Mouse (Mus musculus): ENCODE results near the gene Fam83f.
A peak's percentile ranks its signal among the peaks of the same experiment; 100 is the strongest.

Gene Fam83f

DNA sequence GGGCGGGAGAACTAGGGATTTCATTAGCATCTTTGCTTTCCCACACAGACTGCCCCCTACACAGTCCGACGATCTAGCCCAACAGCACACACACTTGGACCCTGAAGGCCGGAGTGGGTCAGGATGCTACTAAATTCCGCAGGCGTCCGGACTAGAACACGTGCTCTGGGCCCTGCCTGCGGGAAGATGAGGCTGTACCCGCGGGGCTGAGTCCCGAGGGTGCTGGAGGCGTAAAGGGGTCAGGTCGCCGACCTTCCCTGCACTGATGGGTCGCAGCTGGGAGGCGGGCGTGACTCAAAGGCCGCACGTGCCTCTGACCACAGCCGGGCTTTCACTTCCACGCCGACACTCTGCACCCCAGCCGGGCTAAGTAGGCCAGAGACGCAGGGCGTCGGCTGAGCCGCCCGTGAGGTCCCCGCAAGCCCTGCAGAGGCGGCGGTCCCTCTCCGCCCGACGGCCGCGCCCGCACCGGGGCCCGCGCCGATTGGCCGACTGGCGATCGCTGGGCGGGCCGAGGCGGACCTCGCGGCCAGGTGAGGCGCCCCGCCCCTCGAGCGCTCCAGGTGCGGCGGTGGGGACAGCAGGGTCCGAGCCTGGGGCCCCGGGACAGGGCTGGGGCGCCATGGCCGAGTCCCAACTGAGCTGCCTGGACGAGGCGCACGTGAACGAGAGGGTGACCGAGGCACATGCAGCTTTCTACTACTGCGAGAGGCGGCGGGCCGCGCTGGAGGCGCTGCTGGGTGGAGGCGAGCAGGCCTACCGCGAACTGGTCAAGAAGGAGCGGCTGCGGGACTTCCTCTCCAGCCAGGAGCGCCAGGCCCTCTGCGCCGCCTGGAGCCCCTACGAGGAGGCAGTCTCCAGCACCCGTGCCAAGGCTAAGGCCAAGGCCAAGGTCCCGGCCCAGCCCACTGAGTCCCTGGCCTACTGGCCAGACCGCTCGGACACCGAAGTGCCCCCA, at the start of gene Fam83f:
Gene Fam83f (plus strand): TSS at position 553 of the 958 bp plus-strand sequence.
- DNase-seq (ENCODE audit: low spot score), result peak; percentile 46

GRCm38 (mm10) chr15:80623171-80623837, 48.3 kb upstream of the Fam83f start:
- DNase-seq (ENCODE audit: low spot score), result no peak

GRCm38 (mm10) chr15:80626472-80626871, 45.2 kb upstream of the Fam83f start:
- DNase-seq (ENCODE audit: low spot score), result no peak

DNA sequence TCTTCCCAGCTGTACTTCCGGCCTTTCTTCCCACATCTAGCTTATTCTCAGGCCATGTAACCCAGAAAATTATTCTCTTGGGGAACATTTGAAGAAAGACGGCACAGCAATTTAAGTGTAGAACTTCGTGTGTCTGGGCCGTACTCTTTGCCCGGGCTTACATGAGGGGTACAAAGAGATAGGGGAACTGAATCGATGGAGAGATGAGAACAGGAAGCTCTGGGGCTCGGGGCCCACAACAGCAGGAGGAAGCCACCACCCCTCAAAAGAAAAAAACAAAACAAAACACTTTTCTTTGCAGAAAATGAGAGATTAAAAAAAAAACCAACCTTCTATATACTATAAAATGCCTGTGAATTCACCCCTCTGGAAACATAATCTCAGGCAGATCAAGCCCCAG, 41.5 kb upstream of the Fam83f start:
- DNase-seq (ENCODE audit: low spot score), result no peak

GRCm38 (mm10) chr15:80630711-80631110, 40.9 kb upstream of the Fam83f start:
- no peak for DNase-seq (ENCODE audit: low spot score)

DNA sequence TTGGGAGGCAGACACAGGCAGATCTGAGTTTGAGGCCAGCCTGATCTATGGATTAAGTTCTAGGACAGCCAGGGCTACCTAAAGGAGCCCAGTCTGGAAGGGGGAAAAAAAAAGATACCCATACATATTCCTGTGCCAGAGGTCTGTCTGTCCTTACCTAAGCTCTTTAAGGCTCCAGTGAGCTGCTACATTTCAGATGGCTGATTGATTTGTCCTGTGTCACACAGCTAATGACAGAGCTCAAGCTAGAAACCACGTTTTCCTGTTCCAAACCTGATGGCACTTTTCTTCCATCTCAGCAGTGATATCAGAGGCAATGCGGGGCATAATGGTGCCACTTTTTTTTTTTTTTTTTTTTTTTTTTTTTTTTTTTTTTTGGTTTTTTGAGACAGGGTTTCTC, 40.3 kb upstream of the Fam83f start:
- DNase-seq (ENCODE audit: low spot score), result no peak

DNA sequence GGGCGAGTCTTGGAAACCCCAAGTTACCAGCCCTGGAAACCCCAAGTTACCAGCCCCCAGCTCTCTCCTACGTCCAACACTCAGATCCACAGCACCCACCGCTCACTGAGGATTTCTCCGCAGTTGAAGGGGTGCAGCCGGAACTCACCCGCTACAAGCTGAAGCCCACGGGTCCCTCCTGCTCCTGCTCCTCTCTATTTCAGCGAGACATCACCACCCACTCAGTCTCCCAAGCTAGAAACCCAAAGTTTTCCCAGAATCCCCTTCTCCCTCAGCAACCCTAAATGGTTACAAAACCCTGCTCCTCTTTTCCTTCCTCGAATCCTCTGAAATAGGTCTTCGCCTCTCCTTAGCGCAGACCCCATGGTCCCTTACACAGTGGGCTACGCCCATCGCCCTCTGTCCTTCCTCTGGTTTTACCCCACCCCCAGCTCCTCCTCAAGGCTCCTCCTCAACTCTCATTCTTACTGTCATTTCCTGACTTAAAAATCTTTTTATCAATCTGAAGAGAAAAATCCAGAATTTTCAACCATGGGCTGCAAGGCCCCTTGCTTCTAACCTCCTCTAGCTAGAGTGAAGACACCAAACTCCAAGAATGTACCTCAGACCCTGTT, 39.3 kb upstream of the Fam83f start:
- no peak for DNase-seq (ENCODE audit: low spot score)

DNA sequence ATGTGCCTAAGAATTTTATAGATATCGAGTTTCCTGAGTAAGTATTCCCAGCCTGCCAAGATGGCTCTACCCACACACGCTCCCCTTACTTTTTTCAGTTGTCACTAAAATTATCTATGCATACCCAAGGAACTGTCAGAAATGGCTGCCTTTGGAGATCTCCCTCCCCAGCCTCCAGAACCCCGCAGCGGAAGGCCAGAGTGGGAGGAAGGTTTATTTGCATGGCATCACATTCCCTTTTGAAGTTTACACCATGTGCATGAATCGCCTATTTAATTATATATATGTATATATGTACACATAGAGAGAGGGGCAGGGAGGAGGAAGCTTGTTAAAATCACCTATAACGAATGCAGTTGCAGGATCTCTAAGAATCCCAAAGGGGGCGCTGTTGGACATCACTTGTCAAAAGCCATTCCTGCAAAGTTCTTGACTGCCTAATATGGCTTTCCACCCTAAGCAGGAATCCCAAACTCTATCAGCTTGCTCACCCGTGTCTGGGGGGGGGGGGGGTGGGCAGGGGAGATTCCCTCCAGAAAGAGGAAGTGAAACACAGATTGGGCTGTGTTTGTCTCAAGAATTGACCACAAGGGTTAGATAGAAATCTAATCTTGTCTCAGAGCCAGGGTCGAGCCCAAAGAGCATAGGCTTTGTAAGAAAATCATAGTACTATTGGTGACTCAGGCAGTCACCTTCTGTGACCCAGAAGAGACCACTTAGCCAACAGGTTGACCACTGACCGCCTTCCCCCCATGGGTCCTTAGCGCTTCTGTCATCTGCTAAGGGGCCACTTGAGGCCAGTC, 37.1 kb upstream of the Fam83f start:
- DNase-seq (ENCODE audit: low spot score), result peak; percentile 80

DNA sequence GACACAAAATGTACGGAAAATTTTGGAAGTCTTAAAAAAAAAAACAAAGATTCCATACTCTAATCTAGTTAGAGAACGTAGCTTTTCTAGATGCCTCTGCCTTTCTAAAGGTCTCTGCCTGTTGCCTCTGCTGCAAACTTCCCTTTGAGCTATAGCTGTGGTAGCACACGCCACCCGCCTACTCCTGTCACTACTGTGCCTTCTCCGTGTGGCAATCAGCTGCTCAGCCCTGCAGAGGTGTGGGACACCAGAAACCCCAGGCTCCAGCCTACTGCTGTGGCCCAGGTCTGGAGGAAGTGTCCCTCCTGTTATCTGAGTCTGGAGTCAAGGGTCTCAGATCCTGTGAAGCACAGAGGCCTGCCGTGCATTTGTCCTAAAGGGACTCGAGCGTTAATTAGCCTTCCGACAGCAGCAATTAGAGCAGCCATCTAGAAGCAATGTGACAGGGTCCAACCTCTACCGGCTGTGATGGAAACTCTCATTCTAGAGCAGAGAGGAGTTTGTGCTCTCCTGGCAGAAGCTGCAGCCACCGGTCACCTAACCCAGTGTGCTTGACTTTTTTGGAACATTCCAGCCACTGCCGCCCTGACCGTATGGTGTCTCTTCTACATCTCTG, 34.8 kb upstream of the Fam83f start:
- DNase-seq (ENCODE audit: low spot score), result no peak

- DNase-seq (ENCODE audit: low spot score), result no peak
These were observed 32.5 kb upstream of the Fam83f start for GRCm38 (mm10) chr15:80639071-80639702.

DNA sequence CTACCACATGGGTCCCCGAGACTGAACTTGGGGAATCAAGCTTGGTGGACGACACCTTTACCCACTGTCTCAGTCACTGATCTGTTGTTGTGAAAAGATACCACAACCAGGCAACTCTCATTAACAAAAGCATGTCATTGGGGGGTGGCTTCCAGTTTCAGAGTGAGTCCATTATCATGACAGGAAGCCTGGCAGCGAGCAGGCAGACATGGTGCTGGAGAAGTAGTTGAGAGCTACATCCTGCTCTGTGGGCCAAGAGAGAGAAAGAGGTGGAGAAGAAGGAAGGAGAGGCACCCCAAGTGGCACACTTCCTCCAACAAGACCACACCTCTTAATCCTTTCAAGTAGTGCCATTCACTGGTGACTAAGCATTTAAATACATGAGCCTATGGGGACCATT, 31.8 kb upstream of the Fam83f start:
- no peak for DNase-seq (ENCODE audit: low spot score)

DNA sequence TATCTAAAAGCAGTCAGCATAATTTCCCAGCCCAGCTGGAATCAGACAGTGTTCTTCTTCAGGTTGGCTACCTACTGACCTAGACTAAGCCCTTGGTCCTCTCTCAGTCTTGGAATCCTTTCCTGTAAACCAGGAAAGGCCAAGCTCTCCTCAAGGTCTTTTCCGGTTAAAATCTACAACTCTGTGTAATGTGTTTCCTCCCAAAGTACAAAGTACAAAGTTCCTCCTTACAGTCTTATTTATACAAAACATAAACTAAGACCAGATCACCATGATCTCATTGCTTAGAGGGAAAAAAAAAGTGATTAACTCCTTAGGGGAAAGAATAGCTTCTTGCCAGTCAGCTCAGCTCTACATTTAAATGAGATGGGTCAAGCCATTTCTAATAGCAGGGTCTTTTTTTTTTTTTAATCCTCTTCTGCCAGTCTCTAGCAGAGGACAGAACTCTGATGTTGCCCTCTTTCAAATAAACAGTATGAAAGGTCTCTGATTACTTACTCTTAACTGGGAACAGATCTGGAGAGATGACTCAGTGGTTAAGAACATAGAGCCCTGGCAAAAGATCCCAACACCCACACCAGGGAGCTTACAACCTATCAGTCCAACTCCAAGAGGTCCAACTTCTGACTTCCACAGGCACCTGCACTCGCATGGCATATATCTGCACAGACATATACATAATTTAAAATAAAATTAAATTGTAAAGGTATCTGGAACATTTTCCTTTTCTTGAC, 29.8 kb upstream of the Fam83f start:
- no peak for DNase-seq (ENCODE audit: low spot score)

GRCm38 (mm10) chr15:80645006-80645797, 26.4 kb upstream of the Fam83f start:
- DNase-seq (ENCODE audit: low spot score), result no peak

- no peak for DNase-seq (ENCODE audit: low spot score)
These were observed 22.6 kb upstream of the Fam83f start for GRCm38 (mm10) chr15:80648977-80649606.

DNA sequence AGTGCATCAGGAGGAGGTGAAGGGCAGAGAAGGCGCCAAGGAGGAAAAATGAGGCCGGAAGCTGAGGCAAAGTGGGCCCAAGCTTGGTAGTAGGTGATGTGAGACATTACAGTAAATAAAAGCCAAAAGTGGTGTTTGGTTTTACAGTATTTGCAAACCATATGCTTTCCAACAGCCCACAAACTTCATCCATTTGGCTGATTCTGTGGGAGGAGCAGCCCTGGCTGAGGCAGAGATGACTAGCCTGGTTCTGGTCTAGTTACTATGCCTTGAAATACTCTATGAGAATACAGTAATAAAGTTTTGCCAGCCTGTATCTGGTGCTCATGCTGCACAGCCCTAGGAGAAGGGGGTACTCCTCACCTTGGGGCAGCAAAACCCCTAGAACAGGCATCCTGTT, 21.2 kb upstream of the Fam83f start:
- DNase-seq (ENCODE audit: low spot score), result no peak

GRCm38 (mm10) chr15:80653865-80654264, 17.8 kb upstream of the Fam83f start:
- no peak for DNase-seq (ENCODE audit: low spot score)

DNA sequence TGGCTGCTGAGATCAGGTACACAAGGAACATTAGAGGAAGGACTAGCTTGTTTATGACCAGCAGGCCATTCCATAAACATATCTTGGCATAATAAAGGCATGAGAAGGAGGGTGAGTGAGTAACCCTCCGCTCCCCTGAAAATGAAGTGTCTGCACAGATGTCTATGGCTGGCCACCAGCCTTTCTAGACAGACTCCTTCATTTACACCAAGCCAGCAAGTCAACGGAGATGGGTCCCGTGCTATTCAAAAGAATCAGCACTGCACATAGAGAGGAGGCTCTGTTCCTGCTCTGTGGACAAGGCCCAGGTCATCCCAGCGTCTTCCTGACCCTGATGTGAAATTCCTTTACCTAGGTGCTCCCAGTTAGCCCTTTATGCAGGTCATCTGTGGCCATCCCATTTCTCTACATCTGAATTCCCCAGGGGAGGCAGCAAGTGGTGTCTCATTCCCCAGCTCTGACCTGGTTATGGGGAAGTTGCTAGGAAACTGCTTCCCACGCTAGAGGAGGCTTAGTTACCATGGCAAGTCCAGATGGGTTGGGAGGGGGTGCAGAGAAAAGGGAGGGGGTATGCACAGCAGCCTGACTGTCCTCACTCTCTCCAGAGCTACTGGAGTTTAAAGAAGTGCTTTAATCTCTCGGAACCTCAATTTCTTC, 12.7 kb upstream of the Fam83f start:
- peak; percentile 27 for DNase-seq (ENCODE audit: low spot score)

GRCm38 (mm10) chr15:80660963-80661362, 10.7 kb upstream of the Fam83f start:
- DNase-seq (ENCODE audit: low spot score), result no peak
